Mouse (Mus musculus) ovary, postnatal 14 days (tissue): ENCODE measurements at regions not wholly inside any gene's neighbourhood (a gene's known extent, or its start where the extent isn't known, plus 50 kb on each side); places are given as distances from the start of the nearest gene placed in this dataset.

ENCODE experiments used
- DNase-seq: peaks from one replicate; pipeline ENCODE4 v3.0.0; 2022; ENCODE audit warnings: low spot score

- peak; percentile 0 for DNase-seq
Observed at GRCm38 (mm10) chr7:59711741-59712140, 293.1 kb downstream of the Snurf start.
